Mouse (Mus musculus) midbrain, embryonic 14.5 days (tissue): Measurements from ENCODE around the gene Fam76b. TPM values are rescaled to one million over a fixed set of nuclear protein-coding genes. Genes with fewer than 3 reads are reported as not detected.

Experiments used
- ATAC-seq: fragments of 200-750 bp; cut with Nextera tagmentation; 2 replicates; pipeline ENCODE4 v1.8.0; 2017; ENCODE audit warnings: moderate number of reproducible peaks, moderate library complexity; ENCODE audit not compliant: low FRiP score, low TSS enrichment
- DNase-seq: peaks from one replicate; pipeline ENCODE4 v3.0.0-alpha.2; 2015
- H3K27ac ChIP-seq: fragments of 300-500 bp; sonication (generic); replicated peaks from 2 replicates; pipeline ENCODE4 v1.5.1; 2014; ENCODE audit warnings: mild to moderate bottlenecking, low read depth, low read length, moderate library complexity
- H3K27me3 ChIP-seq: fragments of 300-500 bp; sonication (generic); 2 replicates; pipeline ENCODE4 v1.6.1; 2014; ENCODE audit warnings: low read length, control low read depth, mixed read lengths; ENCODE audit not compliant: control insufficient read depth, insufficient read depth
- H3K36me3 ChIP-seq: fragments of 300-500 bp; sonication (generic); 2 replicates; pipeline ENCODE4 v1.6.1; 2014; ENCODE audit warnings: low read length, control low read depth; ENCODE audit not compliant: control insufficient read depth, insufficient read depth
- H3K4me1 ChIP-seq: fragments of 300-500 bp; sonication (generic); 2 replicates; pipeline ENCODE4 v1.6.1; 2014; ENCODE audit warnings: mild to moderate bottlenecking, antibody characterized with exemption, low read length, control low read depth; ENCODE audit not compliant: control insufficient read depth, insufficient read depth
- H3K4me2 ChIP-seq: fragments of 300-500 bp; sonication (generic); 2 replicates; pipeline ENCODE4 v1.6.1; 2014; ENCODE audit warnings: mild to moderate bottlenecking, low read length, moderate library complexity
- H3K4me3 ChIP-seq: fragments of 300-500 bp; sonication (generic); replicated peaks from 2 replicates; pipeline ENCODE4 v1.5.1; 2014; ENCODE audit warnings: low read depth, low read length
- H3K9ac ChIP-seq: fragments of 300-500 bp; sonication (generic); replicated peaks from 2 replicates; pipeline ENCODE4 v1.6.1; 2014; ENCODE audit warnings: mild to moderate bottlenecking, low read length, moderate library complexity
- H3K9me3 ChIP-seq: fragments of 300-500 bp; sonication (generic); 2 replicates; pipeline ENCODE4 v1.6.1; 2016; ENCODE audit warnings: low read length, control low read depth, mixed read lengths; ENCODE audit not compliant: control insufficient read depth
- WGBS: fragments of 180-500 bp; shearing (Covaris S2); extraction: QIAGEN DNeasy Blood & Tissue Kit; methylation state at CpG from one replicate; pipeline ENCODE4 v1.1.7; 2014; 5-methylcytosine and 5-hydroxymethylcytosine counted together
- polyA plus RNA-seq: library from polyadenylated mRNA; unstranded; fragments of >200 nt; fragmentation: Nextera tagmentation; extraction: Ambion mirVana; gene quantifications from 2 replicates; pipeline ENCODE4 v1.2.1, GENCODE M21; 2014

The Fam76b gene
- polyA plus RNA-seq, 1 experiment from 2014 or later: 24.7 TPM

GRCm38 (mm10) chr9:13848481-13849480, 21.3 kb downstream of the Fam76b start:
- H3K9me3 ChIP-seq: no peaks in the 10 kb centered on the region
- 83% methylated on average over 10 of the region's 10 CpGs for WGBS
- no peaks in the 10 kb centered on the region for H3K27me3 ChIP-seq
- H3K9ac ChIP-seq: no peak overlapping the region
- no peak overlapping the region for H3K27ac ChIP-seq
- H3K4me1 ChIP-seq: no peaks in the 10 kb centered on the region
- no peak overlapping the region for H3K4me2 ChIP-seq
- DNase-seq (peak; percentile 82), ATAC-seq (peak; percentile 67; the same call in 1 of the 2 replicates)
- peaks cover 19% of the 10 kb centered on the region for H3K36me3 ChIP-seq
- no peak overlapping the region for H3K4me3 ChIP-seq

- WGBS: 82% methylated on average over 3 of the region's 3 CpGs
- DNase-seq (no peak), ATAC-seq (no peak)
- no peak overlapping the region for H3K4me3 ChIP-seq
- no peak overlapping the region for H3K27ac ChIP-seq
- H3K9ac ChIP-seq: no peak overlapping the region
- no peaks in the 10 kb centered on the region for H3K27me3 ChIP-seq
- no peak overlapping the region for H3K4me2 ChIP-seq
- no peaks in the 10 kb centered on the region for H3K4me1 ChIP-seq
- H3K9me3 ChIP-seq: no peaks in the 10 kb centered on the region
- no peaks in the 10 kb centered on the region for H3K36me3 ChIP-seq
These were observed 26.4 kb downstream of the Fam76b start for GRCm38 (mm10) chr9:13853876-13854275.

GRCm38 (mm10) chr9:13856247-13856646, 28.7 kb downstream of the Fam76b start:
- H3K4me1 ChIP-seq: no peaks in the 10 kb centered on the region
- no peaks in the 10 kb centered on the region for H3K27me3 ChIP-seq
- ATAC-seq (no peak), DNase-seq (no peak)
- H3K4me3 ChIP-seq: no peak overlapping the region
- no peaks in the 10 kb centered on the region for H3K9me3 ChIP-seq
- WGBS: 83% methylated on average over 1 of the region's 1 CpGs
- no peak overlapping the region for H3K4me2 ChIP-seq
- no peaks in the 10 kb centered on the region for H3K36me3 ChIP-seq
- no peak overlapping the region for H3K27ac ChIP-seq
- no peak overlapping the region for H3K9ac ChIP-seq

GRCm38 (mm10) chr9:13856777-13857176, 29.3 kb downstream of the Fam76b start:
- Histone ChIP-seq H3K36me3 (no peaks in the 10 kb centered on the region), H3K9ac (no peak overlapping the region), H3K27me3 (no peaks in the 10 kb centered on the region), H3K27ac (no peak overlapping the region), H3K4me3 (no peak overlapping the region), H3K4me1 (no peaks in the 10 kb centered on the region), H3K9me3 (no peaks in the 10 kb centered on the region), H3K4me2 (no peak overlapping the region)
- ATAC-seq (no peak), DNase-seq (no peak)
- WGBS: 84% methylated on average over 4 of the region's 4 CpGs

- no peak overlapping the region for H3K9ac ChIP-seq
- no peak overlapping the region for H3K4me3 ChIP-seq
- no peak overlapping the region for H3K27ac ChIP-seq
- H3K36me3 ChIP-seq: no peaks in the 10 kb centered on the region
- H3K9me3 ChIP-seq: no peaks in the 10 kb centered on the region
- no peak for ATAC-seq
- 62% methylated on average over 2 of the region's 2 CpGs for WGBS
- H3K4me1 ChIP-seq: no peaks in the 10 kb centered on the region
- H3K4me2 ChIP-seq: no peak overlapping the region
- DNase-seq: no peak
- no peaks in the 10 kb centered on the region for H3K27me3 ChIP-seq
These were observed 40.1 kb downstream of the Fam76b start for GRCm38 (mm10) chr9:13867646-13868045.

- H3K4me2 ChIP-seq: no peak overlapping the region
- ATAC-seq: no peak
- WGBS: 88% methylated on average over 7 of the region's 7 CpGs
- no peak overlapping the region for H3K4me3 ChIP-seq
- no peak for DNase-seq
- no peaks in the 10 kb centered on the region for H3K27me3 ChIP-seq
- H3K9ac ChIP-seq: no peak overlapping the region
- H3K9me3 ChIP-seq: no peaks in the 10 kb centered on the region
- no peaks in the 10 kb centered on the region for H3K36me3 ChIP-seq
- H3K4me1 ChIP-seq: no peaks in the 10 kb centered on the region
- no peak overlapping the region for H3K27ac ChIP-seq
These were observed 44.1 kb downstream of the Fam76b start for GRCm38 (mm10) chr9:13871631-13872030.

GRCm38 (mm10) chr9:13874359-13874758, 46.8 kb downstream of the Fam76b start:
- Histone ChIP-seq H3K9ac (no peak overlapping the region), H3K27me3 (no peaks in the 10 kb centered on the region), H3K9me3 (no peaks in the 10 kb centered on the region), H3K4me1 (no peaks in the 10 kb centered on the region), H3K4me2 (no peak overlapping the region), H3K27ac (no peak overlapping the region), H3K4me3 (no peak overlapping the region), H3K36me3 (no peaks in the 10 kb centered on the region)
- no peak for DNase-seq
- no peak for ATAC-seq
- WGBS: 56% methylated on average over 2 of the region's 2 CpGs

GRCm38 (mm10) chr9:13875340-13875739, 47.8 kb downstream of the Fam76b start:
- Histone ChIP-seq H3K27me3 (no peaks in the 10 kb centered on the region), H3K9me3 (no peaks in the 10 kb centered on the region), H3K36me3 (no peaks in the 10 kb centered on the region), H3K4me1 (no peaks in the 10 kb centered on the region), H3K9ac (no peak overlapping the region), H3K4me3 (no peak overlapping the region), H3K4me2 (no peak overlapping the region), H3K27ac (no peak overlapping the region)
- DNase-seq: no peak
- 64% methylated on average over 2 of the region's 2 CpGs for WGBS
- ATAC-seq: no peak

GRCm38 (mm10) chr9:13880761-13881160, 53.2 kb downstream of the Fam76b start:
- WGBS: 73% methylated on average over 1 of the region's 1 CpGs

More at GRCm38 (mm10) chr9:13880761-13881160, 53.2 kb downstream of the Fam76b start:
- DNase-seq (no peak), ATAC-seq (no peak)
- Histone ChIP-seq H3K4me2 (no peak overlapping the region), H3K9me3 (no peaks in the 10 kb centered on the region), H3K4me1 (no peaks in the 10 kb centered on the region), H3K9ac (no peak overlapping the region), H3K4me3 (no peak overlapping the region), H3K36me3 (no peaks in the 10 kb centered on the region), H3K27me3 (no peaks in the 10 kb centered on the region), H3K27ac (no peak overlapping the region)
